In genomic region chr2:121003586-121003985, GRCm38 (mm10) we compare ENCODE assay signal across 11 mouse cellular contexts. TPM values are rescaled to one million over a fixed set of nuclear protein-coding genes. Genes with fewer than 3 reads are reported as not detected.
DNase-seq lines count a peak whose midpoint lies in the region; ATAC-seq and TF ChIP-seq lines count a peak whose summit lies in the region.
"Had no signal": no experiment of that assay in that cellular context is flagged by ENCODE, and none has a peak within 500 bp of the region (broad histone marks: within the 10 kb centered on the region; RNA-seq: fewer than 3 reads in every experiment).

No protein-coding gene starts in this region.

- H3K27ac ChIP-seq in kidney, adult 2 months (ENCODE audit: insufficient read depth, low read depth, low read length), result no peak overlapping the region

- no peaks in the 10 kb centered on the region; the same call in 1 of the 2 replicates for H3K36me3 ChIP-seq in kidney, adult 2 months (ENCODE audit: control insufficient read depth, insufficient read depth, low read length)
- H3K36me3 ChIP-seq in splenic B cell, adult 2 months (ENCODE audit: control insufficient read depth, insufficient read depth, low read length, poor library complexity, severe bottlenecking), result peaks cover 4% of the 10 kb centered on the region; the same call in 1 of the 2 replicates

- H3K4me1 ChIP-seq in kidney, adult 2 months (ENCODE audit: control insufficient read depth, insufficient read depth, low read length), result 0 out of 2 replicates have a peak, but pooled peaks cover 3% of the 10 kb centered on the region

- ATAC-seq in CD4-positive, CD25-positive, alpha-beta regulatory T cell, adult 4 months, result no peak
- ATAC-seq: hindbrain, embryonic 16.5 days had no signal

- no peaks in the 10 kb centered on the region for H3K27me3 ChIP-seq in kidney, adult 2 months (replicated peaks; ENCODE audit: control insufficient read depth, insufficient read depth, low read length)
- no peaks in the 10 kb centered on the region for H3K27me3 ChIP-seq in splenic B cell, adult 2 months (ENCODE audit: control insufficient read depth, insufficient read depth, low read length, poor library complexity, severe bottlenecking)

- peak; percentile 25; the same call in 1 of the 2 replicates for TF ChIP-seq CTCF in kidney, adult 2 months (conservative IDR thresholded peaks at IDR 0.05; ENCODE audit: insufficient read depth, insufficient read length, low read depth, low read length)

- H3K4me3 ChIP-seq in kidney, adult 2 months (ENCODE audit: insufficient read depth, low read depth, low read length), result no peak overlapping the region

- DNase-seq in CD4-positive, CD25-positive, alpha-beta regulatory T cell, adult 2 months (ENCODE audit: low read depth, low spot score), result peak; percentile 38
- DNase-seq in kidney, adult 2 months, result no peak
- DNase-seq in kidney, adult 8-10 months, result no peak
- peak; percentile 13 for DNase-seq in thymus, postnatal 14 days
- DNase-seq in thymus, adult 18-20 months, result no peak
- peak; percentile 32 for DNase-seq in splenic B cell, adult 2 months (ENCODE audit: low read depth, low spot score)
- no peak for DNase-seq in natural killer cell, adult 2 months (ENCODE audit: low spot score in 2 of 2)
- DNase-seq: adrenal gland, postnatal 10 days had no signal

- no peak for TF ChIP-seq POLR2A in kidney, adult 2 months (IDR thresholded peaks at IDR 0.05; ENCODE audit: low read depth, low read length)

- WGBS in kidney, adult 2 months, result 89% methylated on average over 2 of the region's 2 CpGs

RNA-seq across cellular contexts. Expression of gene Ccndbp1, which starts 4.6 kb away (rescaled TPM):
- 100 to 1,000 TPM; 149 to 151 TPM for polyA plus RNA-seq in CD4-positive, CD25-positive, alpha-beta regulatory T cell, adult 4 months (2017; shearing (Covaris generic))
- 34.5 and 40.7 TPM in 2 replicates for polyA plus RNA-seq in kidney, adult 2 months (2012; rRNA removed)

RNA-seq across cellular contexts. Expression of gene Tmem62, which starts 26.8 kb away (rescaled TPM):
- polyA plus RNA-seq in CD4-positive, CD25-positive, alpha-beta regulatory T cell, adult 4 months (2017; shearing (Covaris generic)), result 10 to 100 TPM; 11.0 to 15.5 TPM
- polyA plus RNA-seq in kidney, adult 2 months (2012; rRNA removed), result 9.2 and 10.0 TPM in 2 replicates

RNA-seq across cellular contexts. Expression of gene Ubr1, which starts 33.1 kb away (rescaled TPM):
- polyA plus RNA-seq in CD4-positive, CD25-positive, alpha-beta regulatory T cell, adult 4 months (2017; shearing (Covaris generic)), result 10 to 100 TPM; 46.2 to 47.3 TPM
- 22.0 and 23.0 TPM in 2 replicates for polyA plus RNA-seq in kidney, adult 2 months (2012; rRNA removed)

RNA-seq across cellular contexts. Expression of gene Epb42, which starts 33.3 kb away (rescaled TPM):
- polyA plus RNA-seq in CD4-positive, CD25-positive, alpha-beta regulatory T cell, adult 4 months (2017; shearing (Covaris generic)), result under 1 TPM; 0.35 to 0.42 TPM
- 0.38 and 0.92 TPM in 2 replicates for polyA plus RNA-seq in kidney, adult 2 months (2012; rRNA removed)
- polyA plus RNA-seq: C2C12 had no signal

Comparison
In these comparisons a context has a peak if more than half of its experiments do, and no peak if none do; other contexts are left out.
1. DNase-seq: peak in CD4-positive, CD25-positive, alpha-beta regulatory T cell, adult 2 months (single experiment), thymus, postnatal 14 days (single experiment) and splenic B cell, adult 2 months (single experiment); none in kidney, adult 2 months (single experiment), kidney, adult 8-10 months (0 of 2), thymus, adult 18-20 months (0 of 2) and natural killer cell, adult 2 months (0 of 2).